Comparison of ENCODE assay signal across 16 mouse cellular contexts in the genomic region with DNA sequence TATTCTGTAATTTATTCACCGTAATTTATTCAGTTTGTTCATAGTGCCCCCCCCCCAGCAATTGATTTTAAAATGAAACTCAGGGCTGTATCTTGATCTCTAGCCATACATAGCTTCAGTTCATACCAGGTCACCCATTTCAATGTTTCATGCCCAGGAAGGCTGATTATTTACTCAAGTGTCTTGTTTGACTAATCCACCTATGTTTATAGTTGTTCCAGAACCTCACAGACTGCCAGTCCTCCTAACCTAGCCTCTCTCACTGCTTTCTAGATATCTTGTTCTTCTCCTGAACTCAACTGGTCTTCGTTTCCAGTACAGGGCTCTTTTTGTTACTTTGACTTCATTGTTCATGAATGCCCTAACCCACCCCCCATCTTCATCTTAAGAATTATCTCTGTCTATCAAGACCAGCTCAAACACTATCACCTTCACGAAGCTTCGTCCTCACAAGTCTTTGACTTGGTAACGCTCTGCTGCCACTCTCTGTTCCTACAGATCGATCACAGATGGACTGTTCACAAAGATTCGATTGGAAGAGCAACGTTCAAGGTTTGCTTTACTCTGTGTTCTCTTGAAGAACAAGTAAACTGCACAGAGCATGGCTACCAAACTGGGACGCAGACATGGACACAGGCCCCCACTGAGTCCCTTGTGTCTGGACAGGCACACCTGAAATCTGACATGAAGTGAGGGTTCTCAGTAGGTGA. TPM values are rescaled to one million over a fixed set of nuclear protein-coding genes. Genes with fewer than 3 reads are reported as not detected.
DNase-seq lines count a peak whose midpoint lies in the region; ATAC-seq and TF ChIP-seq lines count a peak whose summit lies in the region.
"Had no signal": no experiment of that assay in that cellular context is flagged by ENCODE, and none has a peak within 500 bp of the region (broad histone marks: within the 10 kb centered on the region; RNA-seq: fewer than 3 reads in every experiment).

No protein-coding gene starts in this region.

- H3K4me3 ChIP-seq in heart, embryonic 14.5 days (ENCODE audit: control insufficient read depth in 1 of 2, insufficient read depth in 1 of 2, low read depth in 1 of 2, low read length in 2 of 2) = no peak overlapping the region
- 0 out of 2 replicates have a peak overlapping the region, but pooled peaks have one; percentile 97 for H3K4me3 ChIP-seq in midbrain, embryonic 10.5 days
- H3K4me3 ChIP-seq in midbrain, postnatal 0 days (ENCODE audit: low read depth, low read length) = no peak overlapping the region
- H3K4me3 ChIP-seq in embryonic facial prominence, embryonic 10.5 days = 0 out of 2 replicates have a peak overlapping the region, but pooled peaks have one; percentile 94
- peak overlapping the region; percentile 88; the same call in 1 of the 2 replicates for H3K4me3 ChIP-seq in liver, embryonic 13.5 days (replicated peaks)

- no peak overlapping the region; a peak in 1 of 4 replicates for H3K27ac ChIP-seq in heart, embryonic 14.5 days (replicated peaks in 1 of 2; ENCODE audit: control insufficient read depth in 1 of 2, insufficient read depth in 1 of 2, low read depth in 2 of 2, low read length in 2 of 2)
- H3K27ac ChIP-seq in midbrain, embryonic 10.5 days (replicated peaks) = no peak overlapping the region
- H3K27ac ChIP-seq in midbrain, postnatal 0 days (ENCODE audit: low read depth, low read length) = no peak overlapping the region
- H3K27ac ChIP-seq in embryonic facial prominence, embryonic 10.5 days (replicated peaks) = no peak overlapping the region
- no peak overlapping the region for H3K27ac ChIP-seq in liver, embryonic 13.5 days

- TF ChIP-seq CTCF in midbrain, postnatal 0 days (IDR thresholded peaks at IDR 0.05) = no peak

- H3K9ac ChIP-seq in heart, embryonic 14.5 days (ENCODE audit: low read length) = no peak overlapping the region
- H3K9ac ChIP-seq in midbrain, postnatal 0 days (replicated peaks; ENCODE audit: low read length, poor library complexity, severe bottlenecking) = no peak overlapping the region
- H3K9ac ChIP-seq in liver, embryonic 13.5 days = no peak overlapping the region; the same call in 1 of the 2 replicates

- no peaks in the 10 kb centered on the region for H3K36me3 ChIP-seq in heart, embryonic 14.5 days (ENCODE audit: control insufficient read depth, insufficient read depth, low read length)
- no peaks in the 10 kb centered on the region for H3K36me3 ChIP-seq in midbrain, embryonic 10.5 days
- no peaks in the 10 kb centered on the region for H3K36me3 ChIP-seq in midbrain, postnatal 0 days (ENCODE audit: insufficient read depth, low read length)
- no peaks in the 10 kb centered on the region for H3K36me3 ChIP-seq in embryonic facial prominence, embryonic 10.5 days (replicated peaks)
- no peaks in the 10 kb centered on the region for H3K36me3 ChIP-seq in liver, embryonic 13.5 days
- H3K36me3 ChIP-seq: forebrain, embryonic 15.5 days; limb, embryonic 15.5 days; neural tube, embryonic 15.5 days had no signal

- ATAC-seq in heart, embryonic 14.5 days (ENCODE audit: insufficient number of reproducible peaks, insufficient read depth, low FRiP score, low read depth) = no peak
- no peak for ATAC-seq in midbrain, postnatal 0 days (ENCODE audit: low FRiP score)
- ATAC-seq in liver, embryonic 13.5 days (ENCODE audit: low read depth) = no peak

- peak overlapping the region; percentile 70 for H3K4me2 ChIP-seq in heart, embryonic 14.5 days (ENCODE audit: low read length)
- H3K4me2 ChIP-seq in midbrain, postnatal 0 days (ENCODE audit: low read depth, low read length, poor library complexity, severe bottlenecking) = no peak overlapping the region
- peak overlapping the region; percentile 92 for H3K4me2 ChIP-seq in liver, embryonic 13.5 days

- no peaks in the 10 kb centered on the region for H3K9me3 ChIP-seq in heart, embryonic 14.5 days (ENCODE audit: control insufficient read depth, low read length)
- H3K9me3 ChIP-seq in midbrain, embryonic 10.5 days (replicated peaks) = no peaks in the 10 kb centered on the region
- no peaks in the 10 kb centered on the region for H3K9me3 ChIP-seq in midbrain, postnatal 0 days (ENCODE audit: low read length)
- H3K9me3 ChIP-seq in embryonic facial prominence, embryonic 10.5 days = no peaks in the 10 kb centered on the region
- H3K9me3 ChIP-seq in liver, embryonic 13.5 days (replicated peaks) = no peaks in the 10 kb centered on the region
- H3K9me3 ChIP-seq: forebrain, embryonic 15.5 days; limb, embryonic 15.5 days; neural tube, embryonic 15.5 days had no signal

- H3K4me1 ChIP-seq in heart, embryonic 14.5 days (ENCODE audit: control insufficient read depth in 2 of 2, insufficient read depth in 2 of 2, low read length in 2 of 2) = peaks cover 5 to 21% of the 10 kb centered on the region in 2 experiments
- peaks cover 29% of the 10 kb centered on the region for H3K4me1 ChIP-seq in midbrain, embryonic 10.5 days
- H3K4me1 ChIP-seq in midbrain, postnatal 0 days (ENCODE audit: insufficient read depth, low read length) = no peaks in the 10 kb centered on the region
- H3K4me1 ChIP-seq in embryonic facial prominence, embryonic 10.5 days = peaks cover 18% of the 10 kb centered on the region
- H3K4me1 ChIP-seq in liver, embryonic 13.5 days (replicated peaks) = peaks cover 34% of the 10 kb centered on the region

- intact Hi-C loops in heart, postnatal 14 days (cut with DNase I) = loop anchor here (2.0 kb wide), 1 partner anchor 20 kb away; no protein-coding TSS in a partner anchor

- WGBS in heart, embryonic 14.5 days = 91% methylated on average over 9 of the region's 9 CpGs
- WGBS in midbrain, embryonic 10.5 days = 95% methylated on average over 9 of the region's 9 CpGs
- WGBS in midbrain, postnatal 0 days = 97% methylated on average over 9 of the region's 9 CpGs
- WGBS in embryonic facial prominence, embryonic 10.5 days = 96% methylated on average over 9 of the region's 9 CpGs
- 85% methylated on average over 9 of the region's 9 CpGs for WGBS in liver, embryonic 13.5 days (ENCODE audit: insufficient replicate concordance)

- no peaks in the 10 kb centered on the region for H3K27me3 ChIP-seq in heart, embryonic 14.5 days (ENCODE audit: control insufficient read depth, insufficient read depth, low read length)
- H3K27me3 ChIP-seq in midbrain, embryonic 10.5 days (ENCODE audit: low read depth, poor library complexity, severe bottlenecking) = no peaks in the 10 kb centered on the region
- H3K27me3 ChIP-seq in midbrain, postnatal 0 days (ENCODE audit: insufficient read depth, low read length) = no peaks in the 10 kb centered on the region
- H3K27me3 ChIP-seq in embryonic facial prominence, embryonic 10.5 days (replicated peaks; ENCODE audit: low read depth, poor library complexity, severe bottlenecking) = no peaks in the 10 kb centered on the region
- no peaks in the 10 kb centered on the region for H3K27me3 ChIP-seq in liver, embryonic 13.5 days
- H3K27me3 ChIP-seq: forebrain, embryonic 15.5 days; limb, embryonic 15.5 days; neural tube, embryonic 15.5 days had no signal

- DNase-seq in heart, postnatal 14 days = no peak
- DNase-seq in midbrain, embryonic 10.5 days (ENCODE audit: low spot score) = no peak
- DNase-seq in midbrain, postnatal 0 days (ENCODE audit: low spot score) = no peak
- no peak for DNase-seq in embryonic facial prominence, embryonic 10.5 days (ENCODE audit: low spot score)
- DNase-seq in liver, embryonic 13.5 days = no peak
- DNase-seq in layer of hippocampus, adult 9-10 months (ENCODE audit: low spot score) = no peak
- DNase-seq: adrenal gland, postnatal 25 days; kidney, adult 9 months had no signal

RNA-seq across cellular contexts. Expression of a gene that starts 24.0 kb away (rescaled TPM):
- polyA plus RNA-seq in heart, embryonic 14.5 days (2014; fragmentation: Nextera tagmentation; extraction: Ambion mirVana) = 93.7 and 95.7 TPM in 2 replicates
- total RNA-seq in heart, postnatal 14 days (2021) = 100 to 1,000 TPM in 1 of 2 experiments, 10 to 100 TPM in 1; 99.6 to 111 TPM
- 133 and 140 TPM in 2 replicates for polyA plus RNA-seq in midbrain, embryonic 10.5 days (2016; fragmentation: Nextera tagmentation; extraction: Ambion mirVana)
- 54.0 and 89.3 TPM in 2 replicates for total RNA-seq in midbrain, postnatal 0 days (2014; rRNA removed)
- 124 and 133 TPM in 2 replicates for polyA plus RNA-seq in midbrain, postnatal 0 days (2015; fragmentation: Nextera tagmentation; extraction: Ambion mirVana)
- 111 and 116 TPM in 2 replicates for polyA plus RNA-seq in embryonic facial prominence, embryonic 10.5 days (2016; fragmentation: Nextera tagmentation; extraction: Ambion mirVana)
- polyA plus RNA-seq in liver, embryonic 13.5 days (2015; fragmentation: Nextera tagmentation; extraction: Ambion mirVana) = 73.9 and 80.1 TPM in 2 replicates

RNA-seq across cellular contexts. Expression of a gene that starts 25.0 kb away (rescaled TPM):
- polyA plus RNA-seq in heart, embryonic 14.5 days (2014; fragmentation: Nextera tagmentation; extraction: Ambion mirVana) = 39.3 and 41.1 TPM in 2 replicates
- total RNA-seq in heart, postnatal 14 days (2021) = 10 to 100 TPM; 21.6 to 24.4 TPM
- not detected in 2 replicates for polyA plus RNA-seq in midbrain, embryonic 10.5 days (2016; fragmentation: Nextera tagmentation; extraction: Ambion mirVana)
- total RNA-seq in midbrain, postnatal 0 days (2014; rRNA removed) = 0.19 TPM in 1 of 2 replicates, not detected in the other
- not detected in 2 replicates for polyA plus RNA-seq in midbrain, postnatal 0 days (2015; fragmentation: Nextera tagmentation; extraction: Ambion mirVana)
- not detected in 2 replicates for polyA plus RNA-seq in embryonic facial prominence, embryonic 10.5 days (2016; fragmentation: Nextera tagmentation; extraction: Ambion mirVana)
- polyA plus RNA-seq in liver, embryonic 13.5 days (2015; fragmentation: Nextera tagmentation; extraction: Ambion mirVana) = 0.10 TPM in 1 of 2 replicates, not detected in the other
- total RNA-seq: adrenal gland, postnatal 25 days; hindbrain, postnatal 0 days had no signal
- polyA plus RNA-seq: CD4-positive, CD25-positive, alpha-beta regulatory T cell, adult 4 months; erythroblast, embryonic 14.5 days; forebrain, embryonic 15.5 days; macrophage had no signal

Comparison
In these comparisons a context has a peak if more than half of its experiments do, and no peak if none do; other contexts are left out.
1. H3K4me3 ChIP-seq: peak in midbrain, embryonic 10.5 days (single experiment), embryonic facial prominence, embryonic 10.5 days (single experiment) and liver, embryonic 13.5 days (single experiment); none in heart, embryonic 14.5 days (0 of 2) and midbrain, postnatal 0 days (single experiment).
2. RNA of a gene that starts 25.0 kb away (polyA plus RNA-seq): 39.3 to 41.1 TPM in heart, embryonic 14.5 days; 0.10 TPM in liver, embryonic 13.5 days, not detected in embryonic facial prominence, embryonic 10.5 days, not detected in midbrain, postnatal 0 days and not detected in midbrain, embryonic 10.5 days; every median in the first group is over 10 times any median in the second.